ENCODE assay signal across 11 mouse cellular contexts in genomic region chr11:100576256-100576655, GRCm38 (mm10). TPM values are rescaled to one million over a fixed set of nuclear protein-coding genes. Genes with fewer than 3 reads are reported as not detected.
DNase-seq lines count a peak whose midpoint lies in the region; ATAC-seq lines count a peak whose summit lies in the region.
"Had no signal": no experiment of that assay in that cellular context is flagged by ENCODE, and none has a peak within 500 bp of the region (broad histone marks: within the 10 kb centered on the region; RNA-seq: fewer than 3 reads in every experiment).

No protein-coding gene starts in this region.

- H3K9me3 ChIP-seq in megakaryocyte, embryonic 14.5 days, result no peaks in the 10 kb centered on the region
- H3K9me3 ChIP-seq in embryonic facial prominence, embryonic 13.5 days, result no peaks in the 10 kb centered on the region
- H3K9me3 ChIP-seq in intestine, embryonic 16.5 days (ENCODE audit: control insufficient read depth, low read length), result no peaks in the 10 kb centered on the region
- H3K9me3 ChIP-seq in neural tube, embryonic 13.5 days, result no peaks in the 10 kb centered on the region
- H3K9me3 ChIP-seq: lung, embryonic 15.5 days had no signal

- H3K4me3 ChIP-seq in megakaryocyte, embryonic 14.5 days (replicated peaks), result peak overlapping the region; percentile 21
- no peak overlapping the region for H3K4me3 ChIP-seq in embryonic facial prominence, embryonic 13.5 days
- no peak overlapping the region for H3K4me3 ChIP-seq in intestine, embryonic 16.5 days (ENCODE audit: low read length)
- H3K4me3 ChIP-seq in neural tube, embryonic 13.5 days, result peak overlapping the region; percentile 58; the same call in 1 of the 2 replicates

- no peaks in the 10 kb centered on the region for H3K27me3 ChIP-seq in megakaryocyte, embryonic 14.5 days (replicated peaks)
- H3K27me3 ChIP-seq in embryonic facial prominence, embryonic 13.5 days, result peaks cover 7% of the 10 kb centered on the region
- no peaks in the 10 kb centered on the region for H3K27me3 ChIP-seq in intestine, embryonic 16.5 days (replicated peaks; ENCODE audit: control insufficient read depth, insufficient read depth, low read length)
- H3K27me3 ChIP-seq in neural tube, embryonic 13.5 days, result peaks cover 15% of the 10 kb centered on the region; the same call in 1 of the 2 replicates
- H3K27me3 ChIP-seq: lung, embryonic 15.5 days had no signal

- H3K4me1 ChIP-seq in megakaryocyte, embryonic 14.5 days, result peaks cover 59% of the 10 kb centered on the region
- peaks cover 22% of the 10 kb centered on the region for H3K4me1 ChIP-seq in embryonic facial prominence, embryonic 13.5 days
- peaks cover 3% of the 10 kb centered on the region; the same call in 1 of the 2 replicates for H3K4me1 ChIP-seq in intestine, embryonic 16.5 days (ENCODE audit: control insufficient read depth, insufficient read depth, low read length)
- H3K4me1 ChIP-seq in neural tube, embryonic 13.5 days (replicated peaks), result peaks cover 33% of the 10 kb centered on the region

- DNase-seq in Muller cell, postnatal 12 days (ENCODE audit: inconsistent ontology term), result no peak
- DNase-seq in left cerebral cortex, adult 18-20 months (ENCODE audit: low spot score in 2 of 2), result no peak
- DNase-seq in kidney, adult 9 months, result no peak
- DNase-seq: adrenal gland, postnatal 25 days; gastrocnemius, postnatal 36 days had no signal

- 68% methylated on average over 21 of the region's 21 CpGs for WGBS in embryonic facial prominence, embryonic 13.5 days
- WGBS in intestine, embryonic 16.5 days, result 69% methylated on average over 21 of the region's 21 CpGs
- WGBS in neural tube, embryonic 13.5 days, result 69% methylated on average over 21 of the region's 21 CpGs

- peaks cover 55% of the 10 kb centered on the region for H3K36me3 ChIP-seq in megakaryocyte, embryonic 14.5 days (replicated peaks; ENCODE audit: low read length)
- peaks cover 40% of the 10 kb centered on the region for H3K36me3 ChIP-seq in embryonic facial prominence, embryonic 13.5 days
- H3K36me3 ChIP-seq in intestine, embryonic 16.5 days (ENCODE audit: control insufficient read depth, insufficient read depth, low read length), result peaks cover 3% of the 10 kb centered on the region; the same call in 1 of the 2 replicates
- H3K36me3 ChIP-seq in neural tube, embryonic 13.5 days, result peaks cover 33% of the 10 kb centered on the region

- H3K9ac ChIP-seq in embryonic facial prominence, embryonic 13.5 days, result peak overlapping the region; percentile 28; the same call in 1 of the 2 replicates
- H3K9ac ChIP-seq in intestine, embryonic 16.5 days (ENCODE audit: low read depth, low read length), result 0 out of 2 replicates have a peak overlapping the region, but pooled peaks have one; percentile 12
- 0 out of 2 replicates have a peak overlapping the region, but pooled peaks have one; percentile 78 for H3K9ac ChIP-seq in neural tube, embryonic 13.5 days
- H3K9ac ChIP-seq: lung, embryonic 15.5 days had no signal

- peak overlapping the region; percentile 76 for H3K4me2 ChIP-seq in embryonic facial prominence, embryonic 13.5 days
- 0 out of 2 replicates have a peak overlapping the region, but pooled peaks have one; percentile 65 for H3K4me2 ChIP-seq in intestine, embryonic 16.5 days (ENCODE audit: low read depth, low read length)
- H3K4me2 ChIP-seq in neural tube, embryonic 13.5 days, result peak overlapping the region; percentile 78

- no peak for ATAC-seq in megakaryocyte, adult 5-6 weeks (ENCODE audit: poor library complexity, severe bottlenecking)
- ATAC-seq in embryonic facial prominence, embryonic 13.5 days (ENCODE audit: insufficient number of reproducible peaks, insufficient read depth, low FRiP score, low TSS enrichment, low read depth), result no peak
- no peak for ATAC-seq in intestine, embryonic 16.5 days
- no peak for ATAC-seq in neural tube, embryonic 13.5 days (ENCODE audit: low read depth)

- peak overlapping the region; percentile 74; the same call in 1 of the 2 replicates for H3K27ac ChIP-seq in embryonic facial prominence, embryonic 13.5 days
- H3K27ac ChIP-seq in intestine, embryonic 16.5 days (ENCODE audit: low read length), result no peak overlapping the region
- no peak overlapping the region for H3K27ac ChIP-seq in neural tube, embryonic 13.5 days (replicated peaks)
- H3K27ac ChIP-seq: lung, embryonic 15.5 days had no signal

RNA-seq across cellular contexts. Expression of gene Cnp, which starts 1.6 kb away (rescaled TPM):
- polyA plus RNA-seq in megakaryocyte, embryonic 14.5 days (2012; ENCODE audit: insufficient read depth, low replicate concordance), result 13.3 and 17.1 TPM in 2 replicates
- total RNA-seq in megakaryocyte, adult 5-6 weeks (2015), result 9.5 and 11.3 TPM in 2 replicates
- total RNA-seq in megakaryocyte, adult 5-6 weeks (2017), result 22.2 and 23.9 TPM in 2 replicates
- polyA plus RNA-seq in embryonic facial prominence, embryonic 13.5 days (2015; fragmentation: Nextera tagmentation; extraction: Ambion mirVana), result 28.0 and 31.4 TPM in 2 replicates
- 27.7 and 28.4 TPM in 2 replicates for polyA plus RNA-seq in intestine, embryonic 16.5 days (2015; fragmentation: Nextera tagmentation; extraction: Ambion mirVana)
- polyA plus RNA-seq in neural tube, embryonic 13.5 days (2015; fragmentation: Nextera tagmentation; extraction: Ambion mirVana), result 46.0 and 53.2 TPM in 2 replicates
- 100 to 1,000 TPM in 1 of 2 experiments, 10 to 100 TPM in 1; 92.4 to 131 TPM for total RNA-seq in left cerebral cortex, adult 18-20 months (2021)

RNA-seq across cellular contexts. Expression of gene Ttc25, which starts 30.8 kb away (rescaled TPM):
- polyA plus RNA-seq in megakaryocyte, embryonic 14.5 days (2012; ENCODE audit: insufficient read depth, low replicate concordance), result 0.29 TPM in 1 of 2 replicates, not detected in the other
- 0.16 and 0.96 TPM in 2 replicates for total RNA-seq in megakaryocyte, adult 5-6 weeks (2015)
- not detected in 2 replicates for total RNA-seq in megakaryocyte, adult 5-6 weeks (2017)
- polyA plus RNA-seq in embryonic facial prominence, embryonic 13.5 days (2015; fragmentation: Nextera tagmentation; extraction: Ambion mirVana), result 0.66 and 0.80 TPM in 2 replicates
- 0.24 and 0.45 TPM in 2 replicates for polyA plus RNA-seq in intestine, embryonic 16.5 days (2015; fragmentation: Nextera tagmentation; extraction: Ambion mirVana)
- polyA plus RNA-seq in neural tube, embryonic 13.5 days (2015; fragmentation: Nextera tagmentation; extraction: Ambion mirVana), result 2.4 and 2.7 TPM in 2 replicates
- total RNA-seq in left cerebral cortex, adult 18-20 months (2021), result 1 to 10 TPM in 1 of 2 experiments, under 1 TPM in 1; 0.98 to 1.5 TPM

RNA-seq across cellular contexts. Expression of gene Nkiras2, which starts 42.8 kb away (rescaled TPM):
- 62.7 and 103 TPM in 2 replicates for polyA plus RNA-seq in megakaryocyte, embryonic 14.5 days (2012; ENCODE audit: insufficient read depth, low replicate concordance)
- 47.7 and 52.7 TPM in 2 replicates for total RNA-seq in megakaryocyte, adult 5-6 weeks (2015)
- 36.0 and 45.5 TPM in 2 replicates for total RNA-seq in megakaryocyte, adult 5-6 weeks (2017)
- polyA plus RNA-seq in embryonic facial prominence, embryonic 13.5 days (2015; fragmentation: Nextera tagmentation; extraction: Ambion mirVana), result 78.9 and 79.0 TPM in 2 replicates
- polyA plus RNA-seq in intestine, embryonic 16.5 days (2015; fragmentation: Nextera tagmentation; extraction: Ambion mirVana), result 80.8 and 83.6 TPM in 2 replicates
- polyA plus RNA-seq in neural tube, embryonic 13.5 days (2015; fragmentation: Nextera tagmentation; extraction: Ambion mirVana), result 109 and 112 TPM in 2 replicates
- 10 to 100 TPM; 11.7 to 13.0 TPM for total RNA-seq in left cerebral cortex, adult 18-20 months (2021)

RNA-seq across cellular contexts. Expression of gene Dnajc7, which starts 43.7 kb away (rescaled TPM):
- 1.8 and 86.6 TPM in 2 replicates for polyA plus RNA-seq in megakaryocyte, embryonic 14.5 days (2012; ENCODE audit: insufficient read depth, low replicate concordance)
- total RNA-seq in megakaryocyte, adult 5-6 weeks (2015), result 98.1 and 124 TPM in 2 replicates
- 145 and 172 TPM in 2 replicates for total RNA-seq in megakaryocyte, adult 5-6 weeks (2017)
- 277 and 293 TPM in 2 replicates for polyA plus RNA-seq in embryonic facial prominence, embryonic 13.5 days (2015; fragmentation: Nextera tagmentation; extraction: Ambion mirVana)
- 171 and 184 TPM in 2 replicates for polyA plus RNA-seq in intestine, embryonic 16.5 days (2015; fragmentation: Nextera tagmentation; extraction: Ambion mirVana)
- 304 and 317 TPM in 2 replicates for polyA plus RNA-seq in neural tube, embryonic 13.5 days (2015; fragmentation: Nextera tagmentation; extraction: Ambion mirVana)
- 100 to 1,000 TPM; 258 to 267 TPM for total RNA-seq in left cerebral cortex, adult 18-20 months (2021)

RNA-seq across cellular contexts. Expression of gene Acly, which starts 48.5 kb away (rescaled TPM):
- 7.2 and 21.1 TPM in 2 replicates for polyA plus RNA-seq in megakaryocyte, embryonic 14.5 days (2012; ENCODE audit: insufficient read depth, low replicate concordance)
- 80.6 and 90.8 TPM in 2 replicates for total RNA-seq in megakaryocyte, adult 5-6 weeks (2015)
- total RNA-seq in megakaryocyte, adult 5-6 weeks (2017), result 100 and 105 TPM in 2 replicates
- 138 and 141 TPM in 2 replicates for polyA plus RNA-seq in embryonic facial prominence, embryonic 13.5 days (2015; fragmentation: Nextera tagmentation; extraction: Ambion mirVana)
- 131 and 132 TPM in 2 replicates for polyA plus RNA-seq in intestine, embryonic 16.5 days (2015; fragmentation: Nextera tagmentation; extraction: Ambion mirVana)
- polyA plus RNA-seq in neural tube, embryonic 13.5 days (2015; fragmentation: Nextera tagmentation; extraction: Ambion mirVana), result 267 and 279 TPM in 2 replicates
- 100 to 1,000 TPM; 133 to 140 TPM for total RNA-seq in left cerebral cortex, adult 18-20 months (2021)

Comparison
In these comparisons a context has a peak if more than half of its experiments do, and no peak if none do; other contexts are left out.
1. H3K4me3 ChIP-seq: peak in megakaryocyte, embryonic 14.5 days (single experiment) and neural tube, embryonic 13.5 days (single experiment); none in embryonic facial prominence, embryonic 13.5 days (single experiment) and intestine, embryonic 16.5 days (single experiment).
2. H3K9ac ChIP-seq: peak in every context shown above with its lines; median percentile 78 in neural tube, embryonic 13.5 days; 28 in embryonic facial prominence, embryonic 13.5 days; 12 in intestine, embryonic 16.5 days.
3. Peak in every context shown above with its lines, with median percentiles within 50 percentile points of each other: H3K4me2 ChIP-seq.